Mouse (Mus musculus) embryo, embryonic 9.5 days (tissue): Measurements from ENCODE around the gene Lrit3.
A peak's percentile ranks its signal among the peaks of the same experiment; 100 is the strongest.
"Not testable (repeated sequence)": the region's sequence is repeated elsewhere in the genome, so short reads cannot be mapped to it uniquely, and the experiment has no call there.

Source experiments
- DNase-seq: peaks from one replicate; pipeline ENCODE4 v3.0.0-alpha.2; 2017; ENCODE audit errors: extremely low spot score

Lrit3 gene

DNA sequence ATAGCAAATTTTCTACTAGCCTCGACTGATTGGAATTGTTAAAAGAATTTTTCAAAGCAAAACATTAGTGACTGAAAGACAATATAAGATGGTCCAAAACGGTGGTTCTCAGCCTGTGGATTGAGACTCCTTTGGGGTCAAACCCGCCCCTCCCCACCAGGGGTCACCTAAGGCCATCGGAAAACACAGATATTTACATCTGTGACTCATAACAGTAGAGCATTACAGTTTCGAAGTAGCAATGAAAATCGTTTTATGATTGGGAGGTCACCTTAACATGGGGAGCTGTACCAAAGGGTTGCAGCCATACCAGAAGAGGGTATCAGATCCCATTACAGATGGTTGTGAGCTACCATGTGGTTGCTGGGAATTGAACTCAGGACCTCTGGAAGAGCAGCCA lies 32.6 kb downstream of the Lrit3 start:
- DNase-seq, result no peak

- DNase-seq, result no peak
Observed at GRCm38 (mm10) chr3:129766971-129767794, 36.6 kb downstream of the Lrit3 start.

- no peak for DNase-seq
Observed at GRCm38 (mm10) chr3:129766106-129766505, 37.7 kb downstream of the Lrit3 start.

- not testable (repeated sequence) for DNase-seq
Observed at GRCm38 (mm10) chr3:129757599-129757998, 46.2 kb downstream of the Lrit3 start.

GRCm38 (mm10) chr3:129754650-129755604 lies 48.9 kb downstream of the Lrit3 start, which contains the start of gene Egf:
TSS of gene Egf (minus strand) at chr3:129755316.
- peak; percentile 14 for DNase-seq

- DNase-seq, result peak; percentile 41
Observed at GRCm38 (mm10) chr3:129744803-129745202, 59.0 kb downstream of the Lrit3 start.

DNA sequence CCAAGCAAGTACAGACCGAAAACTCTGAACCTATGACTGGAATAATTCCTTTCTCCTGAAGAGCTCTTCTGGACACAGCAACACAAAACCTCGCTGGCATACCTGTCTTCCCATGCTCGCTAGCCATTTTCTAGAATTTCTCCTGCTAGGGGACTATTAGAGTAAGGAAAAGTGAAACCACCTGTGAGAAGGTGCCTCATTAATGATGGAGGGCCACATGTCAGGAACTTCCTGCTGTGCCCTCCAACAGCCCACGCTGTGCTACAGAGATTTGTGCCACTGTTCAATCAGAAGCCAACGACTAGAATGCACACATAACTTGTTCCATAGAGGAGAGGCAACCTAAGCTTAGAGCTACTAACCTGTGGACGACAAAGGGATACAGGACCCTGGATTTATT lies 61.0 kb downstream of the Lrit3 start:
- no peak for DNase-seq

- DNase-seq, result no peak
Observed at GRCm38 (mm10) chr3:129738291-129739183, 65.3 kb downstream of the Lrit3 start.
